Mouse (Mus musculus) cerebellum, adult 2 months (tissue): Measurements from ENCODE around the gene Hist1h3g.

Source experiments
- CTCF ChIP-seq: fragments of 200-500 bp; IDR thresholded peaks from 2 replicates; pipeline ENCODE4 v1.5.1; 2011; ENCODE audit warnings: low read depth, mild to moderate bottlenecking, control low read depth, low read length, moderate library complexity, borderline replicate concordance; ENCODE audit not compliant: insufficient read depth
- POLR2A ChIP-seq: fragments of 200-500 bp; IDR thresholded peaks from 2 replicates; pipeline ENCODE4 v1.6.1; 2011; ENCODE audit warnings: low read length, control low read depth, borderline replicate concordance; ENCODE audit not compliant: insufficient read depth

GRCm38 (mm10) chr13:23554925-23555838 is 20.0 kb downstream of the Hist1h3g start:
- peak; percentile 57; the same call in 1 of the 2 replicates for TF ChIP-seq POLR2A
- TF ChIP-seq CTCF: no peak
